Mouse (Mus musculus) forebrain, embryonic 14.5 days (tissue): ENCODE results near the gene Gm12355. TPM values are rescaled to one million over a fixed set of nuclear protein-coding genes. Genes with fewer than 3 reads are reported as not detected.

Experiments
- ATAC-seq: fragments of 200-750 bp; cut with Nextera tagmentation; 2 replicates; pipeline ENCODE4 v1.8.0; 2017; ENCODE audit warnings: mild to moderate bottlenecking, moderate library complexity
- DNase-seq: peaks from one replicate; pipeline ENCODE4 v3.0.0-alpha.2; 2015; ENCODE audit warnings: low spot score
- H3K27ac ChIP-seq: fragments of 300-500 bp; sonication (generic); 2 replicates; pipeline ENCODE4 v1.5.1; 2014; ENCODE audit warnings: low read depth, mild to moderate bottlenecking, control low read depth, low read length, moderate library complexity
- H3K27me3 ChIP-seq: fragments of 300-500 bp; sonication (generic); replicated peaks from 2 replicates; pipeline ENCODE4 v1.6.1; 2014; ENCODE audit warnings: low read length, control low read depth, mixed read lengths; ENCODE audit not compliant: control insufficient read depth, insufficient read depth
- H3K36me3 ChIP-seq: fragments of 300-500 bp; sonication (generic); 2 replicates; pipeline ENCODE4 v1.6.1; 2014; ENCODE audit warnings: low read length, control low read depth; ENCODE audit not compliant: control insufficient read depth, insufficient read depth
- H3K4me1 ChIP-seq: fragments of 300-500 bp; sonication (generic); 2 replicates; pipeline ENCODE4 v1.6.1; 2014; ENCODE audit warnings: antibody characterized with exemption, low read length, control low read depth; ENCODE audit not compliant: control insufficient read depth, insufficient read depth
- H3K4me2 ChIP-seq: fragments of 300-500 bp; sonication (generic); 2 replicates; pipeline ENCODE4 v1.6.1; 2014; ENCODE audit warnings: mild to moderate bottlenecking, control low read depth, low read length
- H3K4me3 ChIP-seq: fragments of 300-500 bp; sonication (generic); 2 replicates; pipeline ENCODE4 v1.5.1; 2014; ENCODE audit warnings: low read depth, low read length, control low read depth
- H3K9ac ChIP-seq: fragments of 300-500 bp; sonication (generic); 2 replicates; pipeline ENCODE4 v1.6.1; 2014; ENCODE audit warnings: mild to moderate bottlenecking, low read length, control low read depth, moderate library complexity
- H3K9me3 ChIP-seq: fragments of 300-500 bp; sonication (generic); replicated peaks from 2 replicates; pipeline ENCODE4 v1.6.1; 2016; ENCODE audit warnings: low read length, control low read depth, mixed read lengths; ENCODE audit not compliant: control insufficient read depth
- WGBS: fragments of 180-500 bp; shearing (Covaris S2); extraction: QIAGEN DNeasy Blood & Tissue Kit; methylation state at CpG from one replicate; pipeline ENCODE4 v1.1.7; 2014; 5-methylcytosine and 5-hydroxymethylcytosine counted together
- polyA plus RNA-seq: library from polyadenylated mRNA; unstranded; fragments of >200 nt; fragmentation: Nextera tagmentation; extraction: Ambion mirVana; gene quantifications from 2 replicates; pipeline ENCODE4 v1.2.1, GENCODE M21; 2014

Gene Gm12355
- polyA plus RNA-seq, 1 experiment from 2014 or later, result 1.3 TPM

DNA sequence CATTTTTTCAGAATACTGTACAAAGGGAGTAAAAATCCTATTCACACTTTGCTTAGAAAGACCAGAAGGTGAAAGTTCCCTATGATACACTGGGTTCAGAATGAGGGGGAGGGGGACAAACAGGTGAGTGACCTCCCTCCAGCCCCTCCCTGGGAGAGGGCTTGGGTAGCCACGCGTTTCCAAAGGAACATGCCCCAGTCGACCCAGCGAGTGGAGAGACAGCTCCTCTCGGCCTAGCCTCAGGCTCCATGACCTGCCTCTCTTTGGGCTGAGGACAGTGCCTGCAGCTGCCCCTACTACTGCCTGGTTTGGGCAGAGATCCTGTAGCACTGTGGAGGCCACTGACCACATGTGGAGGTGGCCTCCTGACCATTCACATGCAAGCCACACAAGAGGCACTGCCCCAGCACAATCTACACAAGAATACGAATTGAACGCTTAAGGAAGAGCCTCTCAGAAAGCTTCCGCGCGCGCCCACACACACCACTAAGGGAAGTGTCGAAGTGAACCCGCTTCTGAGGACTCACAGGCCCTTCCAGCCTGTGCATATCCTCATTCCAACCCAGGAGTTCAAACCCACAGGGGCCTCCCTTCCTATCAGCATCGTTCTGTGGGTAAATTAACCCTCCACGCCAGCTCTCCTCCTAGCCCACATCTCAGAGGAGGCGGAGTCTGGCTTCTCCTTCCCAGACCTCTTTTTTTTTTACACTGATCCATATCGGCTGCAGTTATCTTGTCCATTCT is 44.0 kb downstream of the Gm12355 start:
- no peak overlapping the region for H3K27ac ChIP-seq
- no peaks in the 10 kb centered on the region for H3K9me3 ChIP-seq
- ATAC-seq, result no peak
- H3K27me3 ChIP-seq, result no peaks in the 10 kb centered on the region
- H3K4me1 ChIP-seq, result peaks cover 10% of the 10 kb centered on the region; the same call in 1 of the 2 replicates
- 70% methylated on average over 17 of the region's 17 CpGs for WGBS
- H3K9ac ChIP-seq, result no peak overlapping the region
- H3K4me3 ChIP-seq, result no peak overlapping the region
- peaks cover 32% of the 10 kb centered on the region for H3K36me3 ChIP-seq
- no peak for DNase-seq
- no peak overlapping the region for H3K4me2 ChIP-seq

DNA sequence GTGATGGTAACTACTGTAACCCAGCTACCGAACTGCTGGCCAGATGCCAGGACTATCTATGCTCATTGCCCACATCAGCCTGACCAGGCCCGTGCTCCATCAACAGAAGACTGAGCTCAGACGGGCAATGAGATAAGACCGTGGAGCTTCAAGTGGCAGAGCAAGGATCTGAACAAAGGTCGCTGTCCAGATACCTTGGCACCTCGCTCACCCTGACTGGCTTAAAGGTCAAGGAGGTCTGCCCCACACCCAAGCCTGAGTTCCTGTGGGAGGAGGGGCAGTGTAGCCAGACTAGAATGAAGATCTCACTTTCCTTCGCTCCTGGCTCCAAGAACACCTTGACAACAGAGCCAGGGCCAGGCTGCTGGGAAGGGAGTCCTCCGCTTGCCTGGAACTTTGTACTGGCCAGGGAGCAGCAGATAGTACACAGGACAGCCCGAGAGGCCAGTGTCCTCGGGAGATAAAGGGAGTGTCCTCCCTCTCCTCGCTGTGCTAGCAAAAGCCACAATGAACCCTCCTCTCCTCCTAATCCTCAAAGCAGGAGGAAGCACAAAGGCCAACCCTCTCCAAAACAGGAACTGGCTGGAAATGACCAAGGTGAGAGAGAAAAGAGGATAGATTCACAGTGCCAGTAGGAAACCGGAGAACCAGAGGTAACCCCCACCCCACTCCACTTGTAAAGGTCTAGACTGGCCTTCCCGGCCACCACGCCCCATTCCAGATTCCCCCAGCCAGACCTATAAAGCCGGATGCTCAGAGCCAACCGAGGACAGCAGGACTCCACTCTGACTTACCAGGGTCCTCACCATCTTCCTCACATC is 45.0 kb downstream of the Gm12355 start:
- no peaks in the 10 kb centered on the region for H3K9me3 ChIP-seq
- 67% methylated on average over 16 of the region's 16 CpGs for WGBS
- no peak overlapping the region for H3K4me3 ChIP-seq
- no peak overlapping the region for H3K27ac ChIP-seq
- H3K4me2 ChIP-seq, result no peak overlapping the region
- DNase-seq (no peak), ATAC-seq (no peak)
- no peaks in the 10 kb centered on the region for H3K27me3 ChIP-seq
- H3K36me3 ChIP-seq, result peaks cover 32% of the 10 kb centered on the region
- H3K9ac ChIP-seq, result no peak overlapping the region
- H3K4me1 ChIP-seq, result 0 out of 2 replicates have a peak, but pooled peaks cover under 1% of the 10 kb centered on the region

- no peaks in the 10 kb centered on the region for H3K27me3 ChIP-seq
- no peaks in the 10 kb centered on the region for H3K4me1 ChIP-seq
- H3K9me3 ChIP-seq, result no peaks in the 10 kb centered on the region
- H3K4me3 ChIP-seq, result no peak overlapping the region
- 86% methylated on average over 5 of the region's 5 CpGs for WGBS
- DNase-seq (no peak), ATAC-seq (no peak)
- peaks cover 23% of the 10 kb centered on the region for H3K36me3 ChIP-seq
- no peak overlapping the region for H3K4me2 ChIP-seq
- no peak overlapping the region for H3K27ac ChIP-seq
- H3K9ac ChIP-seq, result no peak overlapping the region
These were observed 47.7 kb downstream of the Gm12355 start for GRCm38 (mm10) chr11:98577776-98578175.

Other genes starting within 250 kb of the Gm12355 start
- gene Tcap, start 241.8 kb downstream of the Gm12355 start, polyA plus RNA-seq, result 0.23 TPM in 1 of 2 replicates, not detected in the other
- gene Pnmt, start 239.2 kb downstream of the Gm12355 start, polyA plus RNA-seq, result 0.32 and 0.36 TPM in 2 replicates
- gene Pgap3, start 225.2 kb downstream of the Gm12355 start, polyA plus RNA-seq, result 6.1 and 6.9 TPM in 2 replicates
- 5.6 and 5.9 TPM in 2 replicates for gene Erbb2, start 213.2 kb downstream of the Gm12355 start, polyA plus RNA-seq
- 279 and 290 TPM in 2 replicates for gene Mien1, start 186.7 kb downstream of the Gm12355 start, polyA plus RNA-seq
- gene Grb7, start 179.3 kb downstream of the Gm12355 start, polyA plus RNA-seq, result 0.38 and 0.41 TPM in 2 replicates
- gene Ikzf3, start 79.6 kb downstream of the Gm12355 start, polyA plus RNA-seq, result not detected in 2 replicates
- not detected in 2 replicates for gene Zpbp2, start 74.6 kb downstream of the Gm12355 start, polyA plus RNA-seq
- 24.7 and 24.8 TPM in 2 replicates for gene Ormdl3, start 38.3 kb downstream of the Gm12355 start, polyA plus RNA-seq
- gene Lrrc3c, start 27.4 kb downstream of the Gm12355 start, polyA plus RNA-seq, result not detected in 2 replicates
- not detected in 2 replicates for gene Gsdma3, start 699 bp upstream of the Gm12355 start, polyA plus RNA-seq
- gene Gsdma2, start 21.1 kb upstream of the Gm12355 start, polyA plus RNA-seq, result not detected in 2 replicates
- gene Gsdma, start 38.7 kb upstream of the Gm12355 start, polyA plus RNA-seq, result not detected in 2 replicates
- 121 and 144 TPM in 2 replicates for gene Psmd3, start 56.9 kb upstream of the Gm12355 start, polyA plus RNA-seq
- not detected in 2 replicates for gene Csf3, start 75.6 kb upstream of the Gm12355 start, polyA plus RNA-seq
- gene Med24, start 103.8 kb upstream of the Gm12355 start, polyA plus RNA-seq, result 76.0 and 85.9 TPM in 2 replicates
- 164 and 199 TPM in 2 replicates for gene Thra, start 115.0 kb upstream of the Gm12355 start, polyA plus RNA-seq
- 2.2 and 3.1 TPM in 2 replicates for gene Nr1d1, start 149.7 kb upstream of the Gm12355 start, polyA plus RNA-seq
- gene Msl1, start 169.9 kb upstream of the Gm12355 start, polyA plus RNA-seq, result 19.3 and 20.5 TPM in 2 replicates
- 41.0 and 45.0 TPM in 2 replicates for gene Casc3, start 179.2 kb upstream of the Gm12355 start, polyA plus RNA-seq
- 3.0 and 4.5 TPM in 2 replicates for gene Rapgefl1, start 211.1 kb upstream of the Gm12355 start, polyA plus RNA-seq
- 3.3 and 3.7 TPM in 2 replicates for gene Wipf2, start 238.0 kb upstream of the Gm12355 start, polyA plus RNA-seq